Mouse (Mus musculus): Measurements from ENCODE around the gene Tbx21. TPM values are rescaled to one million over a fixed set of nuclear protein-coding genes. Genes with fewer than 3 reads are reported as not detected.

The Tbx21 gene
- polyA plus RNA-seq, 1 experiment, result 0.22 TPM

GRCm38 (mm10) chr11:97132185-97132584 is 17.1 kb upstream of the Tbx21 start:
- no peaks in the 10 kb centered on the region for H3K36me3 ChIP-seq (ENCODE audit: control insufficient read depth, insufficient read depth, low read length)
- H3K27ac ChIP-seq (ENCODE audit: control insufficient read depth, insufficient read depth, low read depth, low read length), result no peak overlapping the region
- H3K4me3 ChIP-seq (ENCODE audit: control insufficient read depth, low read depth, low read length), result no peak overlapping the region
- peaks cover 8% of the 10 kb centered on the region for H3K4me1 ChIP-seq (ENCODE audit: control insufficient read depth, insufficient read depth, low read length)
- TF ChIP-seq POLR2A (IDR thresholded peaks at IDR 0.05; ENCODE audit: control insufficient read depth, low read depth, low read length), result no peak
- TF ChIP-seq CTCF (IDR thresholded peaks at IDR 0.05; ENCODE audit: control insufficient read depth, insufficient read depth, insufficient replicate concordance, low read depth, low read length), result no peak
- H3K27me3 ChIP-seq (ENCODE audit: control insufficient read depth, insufficient read depth, low read length), result no peaks in the 10 kb centered on the region

- Histone ChIP-seq H3K27ac (ENCODE audit: control insufficient read depth, insufficient read depth, low read depth, low read length) (no peak overlapping the region), H3K36me3 (ENCODE audit: control insufficient read depth, insufficient read depth, low read length) (no peaks in the 10 kb centered on the region), H3K27me3 (ENCODE audit: control insufficient read depth, insufficient read depth, low read length) (no peaks in the 10 kb centered on the region), H3K4me3 (ENCODE audit: control insufficient read depth, low read depth, low read length) (no peak overlapping the region), H3K4me1 (ENCODE audit: control insufficient read depth, insufficient read depth, low read length) (peaks cover 12% of the 10 kb centered on the region)
- TF ChIP-seq CTCF (IDR thresholded peaks at IDR 0.05; ENCODE audit: control insufficient read depth, insufficient read depth, insufficient replicate concordance, low read depth, low read length) (no peak), POLR2A (IDR thresholded peaks at IDR 0.05; ENCODE audit: control insufficient read depth, low read depth, low read length) (no peak)
Measured at GRCm38 (mm10) chr11:97131683-97132082, 16.6 kb upstream of the Tbx21 start.

GRCm38 (mm10) chr11:97130318-97130717 is 15.2 kb upstream of the Tbx21 start:
- Histone ChIP-seq H3K4me3 (ENCODE audit: control insufficient read depth, low read depth, low read length) (no peak overlapping the region), H3K4me1 (ENCODE audit: control insufficient read depth, insufficient read depth, low read length) (peaks cover 12% of the 10 kb centered on the region), H3K27me3 (ENCODE audit: control insufficient read depth, insufficient read depth, low read length) (no peaks in the 10 kb centered on the region)

GRCm38 (mm10) chr11:97128956-97129355 is 13.8 kb upstream of the Tbx21 start:
- no peak for TF ChIP-seq CTCF (IDR thresholded peaks at IDR 0.05; ENCODE audit: control insufficient read depth, insufficient read depth, insufficient replicate concordance, low read depth, low read length)
- no peak for TF ChIP-seq POLR2A (IDR thresholded peaks at IDR 0.05; ENCODE audit: control insufficient read depth, low read depth, low read length)
- H3K27ac ChIP-seq (ENCODE audit: control insufficient read depth, insufficient read depth, low read depth, low read length), result no peak overlapping the region
- no peaks in the 10 kb centered on the region for H3K27me3 ChIP-seq (ENCODE audit: control insufficient read depth, insufficient read depth, low read length)
- no peak overlapping the region for H3K4me3 ChIP-seq (ENCODE audit: control insufficient read depth, low read depth, low read length)
- no peaks in the 10 kb centered on the region for H3K36me3 ChIP-seq (ENCODE audit: control insufficient read depth, insufficient read depth, low read length)
- H3K4me1 ChIP-seq (ENCODE audit: control insufficient read depth, insufficient read depth, low read length), result peaks cover 12% of the 10 kb centered on the region

More at GRCm38 (mm10) chr11:97130318-97130717, 15.2 kb upstream of the Tbx21 start:
- Histone ChIP-seq H3K36me3 (ENCODE audit: control insufficient read depth, insufficient read depth, low read length) (no peaks in the 10 kb centered on the region), H3K27ac (ENCODE audit: control insufficient read depth, insufficient read depth, low read depth, low read length) (no peak overlapping the region)
- TF ChIP-seq POLR2A (IDR thresholded peaks at IDR 0.05; ENCODE audit: control insufficient read depth, low read depth, low read length) (no peak), CTCF (IDR thresholded peaks at IDR 0.05; ENCODE audit: control insufficient read depth, insufficient read depth, insufficient replicate concordance, low read depth, low read length) (no peak)

DNA sequence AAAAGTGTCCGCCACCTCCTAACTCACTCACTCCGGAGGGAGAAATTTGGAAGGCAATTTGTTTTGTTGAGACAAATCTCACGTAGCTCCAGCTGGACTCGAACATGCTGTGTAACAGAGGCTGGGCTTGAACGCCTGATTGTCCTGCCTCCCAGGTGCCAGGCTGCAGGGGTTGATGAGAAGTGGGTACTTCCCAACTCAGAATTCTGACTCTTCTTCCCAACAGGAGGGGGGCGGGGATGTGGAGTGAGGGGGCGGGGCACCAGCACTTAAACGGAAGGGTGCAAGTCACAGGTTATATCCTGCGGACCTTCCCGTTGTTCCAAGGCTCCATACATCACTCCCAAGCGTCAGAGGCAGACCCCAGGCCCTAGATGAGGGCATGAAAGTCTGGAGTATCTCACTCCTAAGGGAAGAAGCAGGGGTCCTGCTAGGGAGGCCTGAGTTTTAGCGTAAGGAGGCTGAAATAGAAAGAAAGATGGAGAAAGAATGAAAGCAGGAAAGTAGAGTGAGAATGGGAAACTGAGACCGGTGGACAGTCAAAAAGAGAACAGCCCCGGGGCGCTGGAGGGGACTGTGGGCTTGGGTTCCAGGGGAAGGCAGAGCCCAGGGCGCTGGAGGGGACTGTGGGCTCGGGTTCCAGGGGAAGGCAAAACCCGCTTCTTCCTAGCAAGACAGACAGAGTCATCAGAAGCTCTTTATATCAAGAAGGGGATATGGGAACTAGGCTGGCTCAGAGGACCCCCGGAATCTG is 12.5 kb upstream of the Tbx21 start:
- Histone ChIP-seq H3K27me3 (ENCODE audit: control insufficient read depth, insufficient read depth, low read length) (no peaks in the 10 kb centered on the region), H3K27ac (ENCODE audit: control insufficient read depth, insufficient read depth, low read depth, low read length) (no peak overlapping the region), H3K4me1 (ENCODE audit: control insufficient read depth, insufficient read depth, low read length) (peaks cover 12% of the 10 kb centered on the region)

DNA sequence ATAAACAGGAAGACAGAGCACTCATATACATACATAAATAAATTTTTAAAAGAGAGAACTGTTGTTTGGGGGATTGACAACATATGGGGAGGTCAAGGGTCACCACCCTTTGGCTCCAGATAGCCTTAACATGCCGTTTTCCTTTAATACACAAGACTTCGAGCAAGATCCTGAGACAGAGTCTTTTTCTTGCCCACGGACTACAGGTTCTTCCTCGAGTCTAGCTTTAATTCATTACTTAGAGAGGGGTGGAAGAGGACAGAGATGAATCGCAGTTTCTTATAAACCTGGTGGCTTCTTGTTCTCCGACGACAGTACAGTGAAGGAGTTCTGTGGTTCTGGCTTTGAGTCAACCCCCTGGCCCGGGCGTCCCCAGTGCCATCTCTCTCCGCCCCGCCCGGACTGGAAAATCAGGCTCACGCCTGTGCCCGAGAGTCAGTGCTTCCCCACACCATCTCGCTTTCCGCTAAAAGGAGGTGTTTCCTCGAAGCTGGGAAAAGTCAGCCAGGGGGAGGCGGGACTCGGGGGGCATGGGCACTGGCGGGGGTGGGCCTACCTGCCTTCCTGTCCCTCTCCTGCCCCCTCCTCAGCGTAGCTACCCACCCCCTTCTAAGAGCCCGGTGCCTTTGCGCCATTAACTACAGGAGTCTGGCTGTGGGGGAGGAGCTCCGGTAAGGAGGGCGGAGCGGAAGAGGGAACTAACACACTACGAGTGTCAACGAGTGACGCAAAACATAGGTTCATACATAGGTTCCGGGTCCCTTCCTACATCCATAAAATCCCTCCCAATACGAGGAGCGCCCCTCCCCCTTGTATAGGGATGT is 11.7 kb upstream of the Tbx21 start:
- Histone ChIP-seq H3K4me1 (ENCODE audit: control insufficient read depth, insufficient read depth, low read length) (peaks cover 12% of the 10 kb centered on the region), H3K27me3 (ENCODE audit: control insufficient read depth, insufficient read depth, low read length) (no peaks in the 10 kb centered on the region)

More for the DNA sequence above, 12.5 kb upstream of the Tbx21 start:
- no peak for TF ChIP-seq CTCF (IDR thresholded peaks at IDR 0.05; ENCODE audit: control insufficient read depth, insufficient read depth, insufficient replicate concordance, low read depth, low read length)
- no peak for TF ChIP-seq POLR2A (IDR thresholded peaks at IDR 0.05; ENCODE audit: control insufficient read depth, low read depth, low read length)
- Histone ChIP-seq H3K4me3 (ENCODE audit: control insufficient read depth, low read depth, low read length) (peak overlapping the region; percentile 62), H3K36me3 (ENCODE audit: control insufficient read depth, insufficient read depth, low read length) (no peaks in the 10 kb centered on the region)

More for the DNA sequence above, 11.7 kb upstream of the Tbx21 start:
- peak overlapping the region; percentile 62 for H3K4me3 ChIP-seq (ENCODE audit: control insufficient read depth, low read depth, low read length)
- H3K27ac ChIP-seq (ENCODE audit: control insufficient read depth, insufficient read depth, low read depth, low read length), result no peak overlapping the region
- no peaks in the 10 kb centered on the region for H3K36me3 ChIP-seq (ENCODE audit: control insufficient read depth, insufficient read depth, low read length)
- TF ChIP-seq CTCF (IDR thresholded peaks at IDR 0.05; ENCODE audit: control insufficient read depth, insufficient read depth, insufficient replicate concordance, low read depth, low read length) (no peak), POLR2A (IDR thresholded peaks at IDR 0.05; ENCODE audit: control insufficient read depth, low read depth, low read length) (no peak)
